Mouse (Mus musculus) MEL (cell line): Measurements from ENCODE around the gene Commd8. TPM values are rescaled to one million over a fixed set of nuclear protein-coding genes. Genes with fewer than 3 reads are reported as not detected.

Experiments
- DNase-seq: peaks from one replicate; pipeline ENCODE4 v3.0.0; 2011; ENCODE audit warnings: low read depth, low spot score
- H3K27ac ChIP-seq: 2 replicates; pipeline ENCODE4 v1.5.1; 2012; ENCODE audit warnings: low read depth, mild to moderate bottlenecking, control low read depth, low read length, moderate library complexity; ENCODE audit not compliant: control insufficient read depth
- H3K27me3 ChIP-seq, 2 experiments: fragments of 150-350 bp in 1 of 2; sonication (generic) in 1 of 2; 2 replicates each; pipeline ENCODE4 v1.6.1; 2012; ENCODE audit warnings: low read length in 2 of 2, mild to moderate bottlenecking in 2 of 2, improper control_type of control experiment in 1 of 2, moderate library complexity in 1 of 2; ENCODE audit not compliant: insufficient read depth in 2 of 2, control insufficient read depth in 1 of 2
- H3K36me3 ChIP-seq, 2 experiments: 2 replicates each; pipeline ENCODE4 v1.6.1; 2012 to 2014; ENCODE audit warnings: low read length in 2 of 2, improper control_type of control experiment in 1 of 2, inconsistent platforms in 1 of 2, mild to moderate bottlenecking in 1 of 2; ENCODE audit not compliant: insufficient read depth in 2 of 2, control insufficient read depth in 1 of 2
- H3K4me1 ChIP-seq, 2 experiments: fragments of 150-350 bp in 1 of 2; sonication (generic) in 1 of 2; 2 replicates each; pipeline ENCODE4 v1.6.1; 2012; ENCODE audit warnings: low read length in 2 of 2, improper control_type of control experiment in 1 of 2, mild to moderate bottlenecking in 1 of 2; ENCODE audit not compliant: insufficient read depth in 2 of 2, control insufficient read depth in 1 of 2
- H3K4me3 ChIP-seq, 2 experiments: fragments of 150-350 bp in 1 of 2; sonication (generic) in 1 of 2; 2 replicates each; pipeline ENCODE4 v1.5.1; 2012; ENCODE audit warnings: low read depth in 2 of 2, low read length in 2 of 2, mild to moderate bottlenecking in 2 of 2, moderate library complexity in 2 of 2, control low read depth in 1 of 2, improper control_type of control experiment in 1 of 2; ENCODE audit not compliant: control insufficient read depth in 1 of 2, insufficient read depth in 1 of 2
- H3K79me2 ChIP-seq: 2 replicates; pipeline ENCODE4 v1.6.1; 2012; ENCODE audit warnings: mild to moderate bottlenecking, low read length, moderate library complexity; ENCODE audit not compliant: control insufficient read depth, poor library complexity, insufficient read depth
- H3K9ac ChIP-seq: 2 replicates; pipeline ENCODE4 v1.6.1; 2012; ENCODE audit warnings: low read depth, mild to moderate bottlenecking, control low read depth, low read length, moderate library complexity; ENCODE audit not compliant: control insufficient read depth, poor library complexity, severe bottlenecking
- H3K9me3 ChIP-seq: fragments of 150-350 bp; sonication (generic); replicated peaks from 2 replicates; pipeline ENCODE4 v1.6.1; 2012; ENCODE audit warnings: mild to moderate bottlenecking, low read length, improper control_type of control experiment, moderate library complexity; ENCODE audit not compliant: insufficient read depth
- BHLHE40 ChIP-seq: IDR thresholded peaks from 2 replicates; pipeline ENCODE4 v1.6.1; 2012; ENCODE audit warnings: low read depth, mild to moderate bottlenecking, inconsistent platforms, low read length, improper control_type of control experiment, borderline replicate concordance
- CHD1 ChIP-seq: IDR thresholded peaks from 2 replicates; pipeline ENCODE4 v1.6.1; 2012; ENCODE audit warnings: low read depth, mild to moderate bottlenecking, inconsistent platforms, low read length, improper control_type of control experiment
- CHD2 ChIP-seq: IDR thresholded peaks from 2 replicates; pipeline ENCODE4 v1.6.1; 2011; ENCODE audit warnings: low read length, improper control_type of control experiment
- E2F4 ChIP-seq: IDR thresholded peaks from 2 replicates; pipeline ENCODE4 v1.6.1; 2011; ENCODE audit warnings: low read depth, low read length, improper control_type of control experiment, borderline replicate concordance
- ELF1 ChIP-seq: IDR thresholded peaks from 2 replicates; pipeline ENCODE4 v1.6.1; 2014; ENCODE audit warnings: low read depth, mild to moderate bottlenecking, inconsistent platforms, low read length, improper control_type of control experiment, moderate library complexity
- GABPA ChIP-seq: IDR thresholded peaks from 2 replicates; pipeline ENCODE4 v1.6.1; 2012; ENCODE audit warnings: low read depth, mild to moderate bottlenecking, inconsistent platforms, low read length, improper control_type of control experiment, moderate library complexity
- JUND ChIP-seq: IDR thresholded peaks from 2 replicates; pipeline ENCODE4 v1.6.1; 2011; ENCODE audit warnings: low read depth, mild to moderate bottlenecking, improper control_type of control experiment, low read length
- MAFK ChIP-seq: IDR thresholded peaks from 2 replicates; pipeline ENCODE4 v1.6.1; 2011; ENCODE audit warnings: low read depth, mild to moderate bottlenecking, low read length, improper control_type of control experiment, borderline replicate concordance
- MAZ ChIP-seq: IDR thresholded peaks from 2 replicates; pipeline ENCODE4 v1.6.1; 2012; ENCODE audit warnings: low read depth, mild to moderate bottlenecking, inconsistent platforms, low read length, improper control_type of control experiment
- MXI1 ChIP-seq: IDR thresholded peaks from 2 replicates; pipeline ENCODE4 v1.6.1; 2011; ENCODE audit warnings: mild to moderate bottlenecking, low read depth, low read length, improper control_type of control experiment
- MYC ChIP-seq: IDR thresholded peaks from 2 replicates; pipeline ENCODE4 v1.6.1; 2011; ENCODE audit warnings: low read depth, mild to moderate bottlenecking, low read length, improper control_type of control experiment, moderate library complexity
- NRF1 ChIP-seq: IDR thresholded peaks from 2 replicates; pipeline ENCODE4 v1.6.1; 2014; ENCODE audit warnings: low read depth, mild to moderate bottlenecking, inconsistent platforms, low read length, improper control_type of control experiment, moderate library complexity; ENCODE audit not compliant: poor library complexity, insufficient read depth, severe bottlenecking
- POLR2AphosphoS5 ChIP-seq: IDR thresholded peaks from 2 replicates; pipeline ENCODE4 v1.6.1; 2012; ENCODE audit warnings: low read depth, borderline replicate concordance, mild to moderate bottlenecking, inconsistent platforms, low read length, moderate library complexity, mixed read lengths
- SIN3A ChIP-seq: IDR thresholded peaks from 2 replicates; pipeline ENCODE4 v1.6.1; 2012; ENCODE audit warnings: low read length, improper control_type of control experiment, inconsistent platforms
- TAL1 ChIP-seq: IDR thresholded peaks from 2 replicates; pipeline ENCODE4 v1.6.1; 2012; ENCODE audit warnings: mild to moderate bottlenecking, inconsistent platforms, low read length, moderate library complexity, mixed read lengths
- UBTF ChIP-seq: IDR thresholded peaks from 2 replicates; pipeline ENCODE4 v1.6.1; 2012; ENCODE audit warnings: low read depth, mild to moderate bottlenecking, inconsistent platforms, low read length, improper control_type of control experiment, moderate library complexity, borderline replicate concordance; ENCODE audit not compliant: insufficient read depth
- USF2 ChIP-seq, 2 experiments: IDR thresholded peaks; 2 replicates each; pipeline ENCODE4 v1.6.1; 2011 to 2012; ENCODE audit warnings: improper control_type of control experiment in 2 of 2, low read length in 2 of 2, borderline replicate concordance in 1 of 2, inconsistent platforms in 1 of 2, low read depth in 1 of 2, mild to moderate bottlenecking in 1 of 2; ENCODE audit not compliant: insufficient read depth in 1 of 2
- ZKSCAN1 ChIP-seq: IDR thresholded peaks from 2 replicates; pipeline ENCODE4 v1.6.1; 2012; ENCODE audit warnings: low read depth, mild to moderate bottlenecking, inconsistent platforms, low read length, improper control_type of control experiment, moderate library complexity
- ZNF384 ChIP-seq: IDR thresholded peaks from 2 replicates; pipeline ENCODE4 v1.6.1; 2012; ENCODE audit warnings: low read depth, mild to moderate bottlenecking, inconsistent platforms, low read length, improper control_type of control experiment
- polyA plus RNA-seq, 2 experiments: library from polyadenylated mRNA; stranded (reverse) in 1 of 2; unstranded in 1 of 2; fragments of >175 nt in 1 of 2; fragments of >200 nt in 1 of 2; gene quantifications; 2 replicates each; pipeline versions ENCODE4 v1.2.1 to v1.2.4; 2012; ENCODE audit warnings: low replicate concordance in 2 of 2, low read depth in 1 of 2; ENCODE audit not compliant: insufficient read length in 2 of 2, insufficient read depth in 1 of 2, missing spikeins in 1 of 2
- total RNA-seq: library from RNA; depleted of rRNA; stranded (reverse); fragments of 300-350 nt; gene quantifications from 2 replicates; pipeline ENCODE4 v1.2.3, GENCODE M21; 2012

The Commd8 gene
- total and polyA plus RNA-seq, 3 experiments, result 33.5 to 45.6 TPM; not detected in 1

GRCm38 (mm10) chr5:72122414-72123037 lies 45.5 kb downstream of the Commd8 start:
- no peak for TF ChIP-seq UBTF
- TF ChIP-seq USF2 (IDR thresholded peaks at IDR 0.05; ENCODE audit: borderline replicate concordance in 1 of 2, insufficient read depth in 1 of 2, low read depth in 1 of 2, low read length in 2 of 2), result no peak
- no peak for TF ChIP-seq GABPA
- no peak for TF ChIP-seq MXI1
- TF ChIP-seq TAL1, result no peak
- no peak for TF ChIP-seq SIN3A
- TF ChIP-seq BHLHE40, result no peak
- TF ChIP-seq ELF1, result no peak
- TF ChIP-seq ZNF384, result no peak
- TF ChIP-seq MAFK, result no peak
- no peak for TF ChIP-seq MYC
- TF ChIP-seq CHD1, result no peak
- TF ChIP-seq E2F4, result no peak
- TF ChIP-seq CHD2, result no peak
- TF ChIP-seq POLR2AphosphoS5, result no peak
- no peak for TF ChIP-seq JUND
- TF ChIP-seq MAZ, result no peak
- no peak for TF ChIP-seq ZKSCAN1
- TF ChIP-seq NRF1, result no peak
- DNase-seq, result no peak

More at GRCm38 (mm10) chr5:72122414-72123037, 45.5 kb downstream of the Commd8 start:
- Histone ChIP-seq H3K9me3 (no peaks in the 10 kb centered on the region), H3K79me2 (no peaks in the 10 kb centered on the region), H3K9ac (no peak overlapping the region), H3K4me3 (no peak overlapping the region), H3K27ac (no peak overlapping the region), H3K4me1 (no peaks in the 10 kb centered on the region), H3K27me3 (no peaks in the 10 kb centered on the region; a peak in 1 of 4 replicates), H3K36me3 (no peaks in the 10 kb centered on the region)
